Mouse (Mus musculus) lung, adult 2 months (tissue): Measurements from ENCODE around the gene Nfkbil1.

Experiments used
- CTCF ChIP-seq: fragments of 200-500 bp; IDR thresholded peaks from 2 replicates; pipeline ENCODE4 v1.5.1; 2011; ENCODE audit warnings: mild to moderate bottlenecking, low read length, control low read depth; ENCODE audit not compliant: insufficient read depth
- POLR2A ChIP-seq: fragments of 200-500 bp; IDR thresholded peaks from 2 replicates; pipeline ENCODE4 v1.6.1; 2011; ENCODE audit warnings: low read depth, mild to moderate bottlenecking, control low read depth, low read length, borderline replicate concordance; ENCODE audit errors: extremely low read depth

DNA sequence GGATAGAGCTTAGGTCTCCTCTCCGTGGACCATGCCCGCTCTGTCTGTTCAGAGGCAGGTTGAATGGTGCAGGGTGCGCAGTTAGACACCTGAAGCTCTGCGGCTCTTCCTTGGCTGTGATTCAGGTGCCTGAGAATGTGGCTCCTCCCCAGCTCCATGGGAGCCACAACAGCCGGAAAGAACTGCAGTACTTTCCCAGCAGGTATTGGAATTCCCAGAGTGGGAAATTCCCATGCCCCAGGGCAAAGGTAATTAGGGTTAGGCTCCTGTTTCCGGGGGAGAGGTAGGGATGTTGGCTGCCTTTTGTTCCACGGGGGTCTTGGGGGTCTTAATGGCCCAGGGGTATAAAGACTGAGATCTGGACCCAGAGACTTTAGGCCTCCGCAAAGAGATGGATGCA, 36.6 kb downstream of the Nfkbil1 start:
- TF ChIP-seq POLR2A (no peak), CTCF (no peak)
